Mouse (Mus musculus) CD8-positive naive resting alpha-beta T cell, adult 2 months (primary cell): ENCODE data around the gene Hmgn2.

ENCODE experiments used
- DNase-seq, 2 experiments: peaks; one replicate each; pipeline ENCODE4 v3.0.0; 2022; ENCODE audit warnings: low read depth in 2 of 2, low spot score in 2 of 2

The Hmgn2 gene

GRCm38 (mm10) chr4:133928576-133929277 is 39.7 kb downstream of the Hmgn2 start:
- DNase-seq = no peak

- no peak for DNase-seq
Measured at GRCm38 (mm10) chr4:133925204-133925603, 43.2 kb downstream of the Hmgn2 start.

- no peak for DNase-seq
Measured at GRCm38 (mm10) chr4:133923743-133924142, 44.7 kb downstream of the Hmgn2 start.

GRCm38 (mm10) chr4:133918093-133918825 is 50.2 kb downstream of the Hmgn2 start:
- peak; percentile 25 to 39 for DNase-seq
